ENCODE assay signal across 18 mouse cellular contexts in the genomic region with DNA sequence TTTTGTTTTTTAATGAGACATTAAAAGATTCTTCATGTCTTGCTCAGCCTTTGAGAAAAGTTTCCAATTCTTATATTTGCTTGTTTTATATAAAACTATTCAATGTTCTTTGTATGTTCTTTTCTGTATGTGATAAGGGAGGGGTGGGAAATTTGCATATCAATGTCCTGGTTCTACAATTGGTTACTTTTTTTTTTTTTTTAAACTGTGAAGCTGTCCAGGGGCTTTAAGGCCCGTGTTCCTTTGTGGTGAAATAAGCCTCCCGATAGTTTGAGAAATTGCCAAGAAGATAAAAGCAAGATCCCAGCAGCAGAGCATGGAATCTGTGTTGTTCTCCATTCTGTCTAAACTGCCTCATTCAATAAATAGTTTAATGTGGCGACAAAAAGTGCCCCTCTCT.
DNase-seq lines count a peak whose midpoint lies in the region; ATAC-seq and TF ChIP-seq lines count a peak whose summit lies in the region.
"Had no signal": no experiment of that assay in that cellular context is flagged by ENCODE, and none has a peak within 500 bp of the region (broad histone marks: within the 10 kb centered on the region; RNA-seq: fewer than 3 reads in every experiment).

No protein-coding gene starts in this region.

- no peak overlapping the region for H3K4me2 ChIP-seq in forebrain, embryonic 13.5 days
- H3K4me2 ChIP-seq in forebrain, embryonic 16.5 days (ENCODE audit: low read length) = no peak overlapping the region
- H3K4me2 ChIP-seq in midbrain, embryonic 12.5 days (replicated peaks) = no peak overlapping the region
- H3K4me2 ChIP-seq in midbrain, embryonic 11.5 days = no peak overlapping the region
- H3K4me2 ChIP-seq: embryonic facial prominence, embryonic 13.5 days; heart, embryonic 12.5 days; hindbrain, embryonic 12.5 days had no signal

- H3K27me3 ChIP-seq in forebrain, embryonic 13.5 days = no peaks in the 10 kb centered on the region
- no peaks in the 10 kb centered on the region for H3K27me3 ChIP-seq in forebrain, embryonic 16.5 days (replicated peaks; ENCODE audit: control insufficient read depth, insufficient read depth, low read length)
- H3K27me3 ChIP-seq in midbrain, embryonic 12.5 days = peaks cover 4% of the 10 kb centered on the region; the same call in 1 of the 2 replicates
- H3K27me3 ChIP-seq in midbrain, embryonic 11.5 days (ENCODE audit: control insufficient read depth, insufficient read depth, low read length) = no peaks in the 10 kb centered on the region
- H3K27me3 ChIP-seq in E14TG2a.4 (ENCODE audit: insufficient read depth, low read length) = no peaks in the 10 kb centered on the region
- H3K27me3 ChIP-seq: embryonic facial prominence, embryonic 13.5 days; heart, embryonic 12.5 days; hindbrain, embryonic 12.5 days had no signal

- peak overlapping the region; percentile 48; the same call in 1 of the 2 replicates for H3K27ac ChIP-seq in forebrain, embryonic 13.5 days
- no peak overlapping the region for H3K27ac ChIP-seq in forebrain, embryonic 16.5 days (ENCODE audit: low read length)
- H3K27ac ChIP-seq in midbrain, embryonic 12.5 days (replicated peaks) = peak overlapping the region; percentile 56
- H3K27ac ChIP-seq in midbrain, embryonic 11.5 days (ENCODE audit: low read depth, low read length) = no peak overlapping the region
- H3K27ac ChIP-seq: embryonic facial prominence, embryonic 13.5 days; gastrocnemius, adult 2 months; hindbrain, postnatal 0 days had no signal

- H3K4me1 ChIP-seq in forebrain, embryonic 13.5 days = peaks cover 17% of the 10 kb centered on the region
- peaks cover 3% of the 10 kb centered on the region; the same call in 1 of the 2 replicates for H3K4me1 ChIP-seq in forebrain, embryonic 16.5 days (replicated peaks; ENCODE audit: control insufficient read depth, insufficient read depth, low read length)
- peaks cover 14% of the 10 kb centered on the region for H3K4me1 ChIP-seq in midbrain, embryonic 12.5 days
- peaks cover 6% of the 10 kb centered on the region; the same call in 1 of the 2 replicates for H3K4me1 ChIP-seq in midbrain, embryonic 11.5 days (ENCODE audit: control insufficient read depth, insufficient read depth, low read length)
- H3K4me1 ChIP-seq in E14TG2a.4 (replicated peaks; ENCODE audit: low read depth, low read length) = peaks cover 96% of the 10 kb centered on the region
- H3K4me1 ChIP-seq: embryonic facial prominence, embryonic 13.5 days; heart, embryonic 12.5 days had no signal

- ATAC-seq in forebrain, embryonic 13.5 days = 0 out of 2 replicates have a peak, but pooled peaks have one; percentile 16
- ATAC-seq in forebrain, embryonic 16.5 days = no peak
- ATAC-seq in midbrain, embryonic 12.5 days (ENCODE audit: low FRiP score, low read depth) = no peak
- no peak for ATAC-seq in midbrain, embryonic 11.5 days (ENCODE audit: low FRiP score)

- TF ChIP-seq POLR2A in brain, embryonic 14.5 days (IDR thresholded peaks at IDR 0.05; ENCODE audit: borderline replicate concordance, extremely low read depth, insufficient read depth, insufficient read length, poor library complexity, severe bottlenecking) = no peak

- no peak overlapping the region for H3K4me3 ChIP-seq in forebrain, embryonic 13.5 days
- H3K4me3 ChIP-seq in forebrain, embryonic 16.5 days (replicated peaks; ENCODE audit: low read length) = no peak overlapping the region
- no peak overlapping the region for H3K4me3 ChIP-seq in midbrain, embryonic 12.5 days
- H3K4me3 ChIP-seq in midbrain, embryonic 11.5 days (ENCODE audit: low read depth, low read length) = no peak overlapping the region
- H3K4me3 ChIP-seq in E14TG2a.4 (replicated peaks; ENCODE audit: low read length) = 0 out of 2 replicates have a peak overlapping the region, but pooled peaks have one; percentile 2
- H3K4me3 ChIP-seq: embryonic facial prominence, embryonic 13.5 days; gastrocnemius, adult 2 months; heart, embryonic 12.5 days; hindbrain, embryonic 12.5 days had no signal

- no peak for DNase-seq in midbrain, embryonic 11.5 days (ENCODE audit: low spot score, missing footprints)
- peak; percentile 66 for DNase-seq in brain, embryonic 14.5 days (ENCODE audit: low read depth)
- DNase-seq in heart, postnatal 10 days = no peak
- DNase-seq: adrenal gland, postnatal 10 days; cerebellum, adult 11-12 months; cerebellum, adult 9-10 months; cerebellum, postnatal 25 days; gastrocnemius, adult 2 months; gastrocnemius, postnatal 25 days; heart, postnatal 36 days had no signal

- no peak for TF ChIP-seq CTCF in E14TG2a.4 (conservative IDR thresholded peaks at IDR 0.05; ENCODE audit: low read length)
- no peak for TF ChIP-seq CTCF in brain, embryonic 14.5 days (IDR thresholded peaks at IDR 0.05; ENCODE audit: borderline replicate concordance, extremely low read depth, insufficient read depth, insufficient read length)

- intact Hi-C loops in heart, postnatal 10 days (cut with DNase I) = no loop called here

- 12% methylated on average over 3 of the region's 3 CpGs for WGBS in forebrain, embryonic 13.5 days
- 7% methylated on average over 3 of the region's 3 CpGs for WGBS in forebrain, embryonic 16.5 days
- 37% methylated on average over 3 of the region's 3 CpGs for WGBS in midbrain, embryonic 12.5 days
- 49% methylated on average over 3 of the region's 3 CpGs for WGBS in midbrain, embryonic 11.5 days

- H3K36me3 ChIP-seq in forebrain, embryonic 13.5 days (ENCODE audit: poor library complexity, severe bottlenecking) = peaks cover 29% of the 10 kb centered on the region
- H3K36me3 ChIP-seq in forebrain, embryonic 16.5 days (ENCODE audit: control insufficient read depth, insufficient read depth) = no peaks in the 10 kb centered on the region
- 0 out of 2 replicates have a peak, but pooled peaks cover 9% of the 10 kb centered on the region for H3K36me3 ChIP-seq in midbrain, embryonic 12.5 days
- H3K36me3 ChIP-seq in midbrain, embryonic 11.5 days (ENCODE audit: control insufficient read depth, insufficient read depth, low read length) = peaks cover 6% of the 10 kb centered on the region; the same call in 1 of the 2 replicates
- H3K36me3 ChIP-seq in E14TG2a.4 (ENCODE audit: insufficient read depth, low read length) = peaks cover 15% of the 10 kb centered on the region

- H3K9ac ChIP-seq in forebrain, embryonic 13.5 days = no peak overlapping the region
- no peak overlapping the region for H3K9ac ChIP-seq in forebrain, embryonic 16.5 days (replicated peaks; ENCODE audit: low read depth, low read length)
- no peak overlapping the region for H3K9ac ChIP-seq in midbrain, embryonic 12.5 days (replicated peaks)
- no peak overlapping the region for H3K9ac ChIP-seq in midbrain, embryonic 11.5 days (ENCODE audit: low read length)
- H3K9ac ChIP-seq: embryonic facial prominence, embryonic 13.5 days; heart, embryonic 12.5 days; hindbrain, embryonic 12.5 days had no signal

- H3K9me3 ChIP-seq in forebrain, embryonic 13.5 days (replicated peaks) = no peaks in the 10 kb centered on the region
- H3K9me3 ChIP-seq in forebrain, embryonic 16.5 days (ENCODE audit: control insufficient read depth, low read length) = no peaks in the 10 kb centered on the region
- H3K9me3 ChIP-seq in midbrain, embryonic 12.5 days = no peaks in the 10 kb centered on the region
- no peaks in the 10 kb centered on the region for H3K9me3 ChIP-seq in midbrain, embryonic 11.5 days (ENCODE audit: control insufficient read depth, low read length)
- no peaks in the 10 kb centered on the region for H3K9me3 ChIP-seq in E14TG2a.4 (ENCODE audit: low read length)
- H3K9me3 ChIP-seq: embryonic facial prominence, embryonic 13.5 days; heart, embryonic 12.5 days; hindbrain, embryonic 12.5 days had no signal

Comparison
In these comparisons a context has a peak if more than half of its experiments do, and no peak if none do; other contexts are left out.
1. H3K27ac ChIP-seq: peak in forebrain, embryonic 13.5 days (single experiment) and midbrain, embryonic 12.5 days (single experiment); none in forebrain, embryonic 16.5 days (single experiment) and midbrain, embryonic 11.5 days (single experiment).